ENCODE assay signal across 23 mouse cellular contexts in the genomic region with DNA sequence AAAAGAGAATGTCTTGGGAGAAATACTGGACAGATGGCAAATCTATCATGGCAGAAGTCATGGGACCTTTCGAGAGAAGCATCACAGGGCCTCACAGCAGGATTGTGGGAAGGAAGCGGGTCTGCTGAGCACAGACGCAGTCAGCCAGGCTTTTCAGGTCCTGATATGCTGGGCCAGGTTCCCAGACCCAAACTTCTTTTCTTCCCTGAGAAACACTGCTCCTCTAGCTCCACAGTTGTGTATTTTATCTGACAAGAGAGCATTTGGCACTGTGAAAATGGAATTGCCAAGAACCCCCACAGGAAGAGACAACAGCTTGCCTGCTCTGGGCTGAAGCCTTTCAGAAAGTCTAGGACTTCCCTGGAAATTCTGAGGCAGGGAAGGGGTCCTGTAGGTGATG.
DNase-seq lines count a peak whose midpoint lies in the region; ATAC-seq and TF ChIP-seq lines count a peak whose summit lies in the region.
"Had no signal": no experiment of that assay in that cellular context is flagged by ENCODE, and none has a peak within 500 bp of the region (broad histone marks: within the 10 kb centered on the region; RNA-seq: fewer than 3 reads in every experiment).

No protein-coding gene starts in this region.

- ATAC-seq in frontal cortex, adult (ENCODE audit: low TSS enrichment), result peak; percentile 54; the same call in 1 of the 2 replicates
- ATAC-seq in heart, embryonic 15.5 days (replicated peaks; ENCODE audit: insufficient number of reproducible peaks, insufficient read depth, low FRiP score, low read depth), result no peak
- ATAC-seq: CD4-positive, CD25-positive, alpha-beta regulatory T cell, adult 4 months; forebrain, embryonic 16.5 days had no signal

- no peak for DNase-seq in frontal cortex, adult 2 months (ENCODE audit: extremely low spot score in 1 of 2, low spot score in 1 of 2)
- no peak for DNase-seq in heart, adult 8-10 months (ENCODE audit: low spot score)
- peak in 1 of 2 experiments; percentile 27 for DNase-seq in layer of hippocampus, adult 2 months (ENCODE audit: low spot score in 2 of 2)
- no peak for DNase-seq in layer of hippocampus, postnatal 36 days
- DNase-seq in telencephalon, adult 2 months (ENCODE audit: low read depth, low spot score), result peak; percentile 24
- DNase-seq: adrenal gland, postnatal 25 days; cerebellum, adult 9-11 months; gastrocnemius, adult 2 months; kidney, postnatal 25 days; liver, embryonic 13.5 days; lung, adult 2 months; retina, postnatal 1 day; right cerebral cortex, postnatal 25 days; spleen, adult 18-20 months; thymus, postnatal 14 days had no signal

- no peaks in the 10 kb centered on the region for H3K27me3 ChIP-seq in heart, embryonic 15.5 days
- H3K27me3 ChIP-seq: liver, embryonic 13.5 days had no signal

- TF ChIP-seq CTCF in layer of hippocampus, adult 2 months (conservative IDR thresholded peaks at IDR 0.05), result no peak

- H3K9ac ChIP-seq in heart, embryonic 15.5 days, result no peak overlapping the region
- H3K9ac ChIP-seq: hindbrain, embryonic 14.5 days; liver, embryonic 13.5 days; midbrain, embryonic 12.5 days had no signal

- no peaks in the 10 kb centered on the region for H3K36me3 ChIP-seq in heart, embryonic 15.5 days
- H3K36me3 ChIP-seq: embryonic facial prominence, embryonic 10.5 days; liver, embryonic 13.5 days; midbrain, embryonic 12.5 days had no signal

- H3K4me2 ChIP-seq in heart, embryonic 15.5 days, result no peak overlapping the region
- H3K4me2 ChIP-seq: hindbrain, embryonic 14.5 days; liver, embryonic 13.5 days; midbrain, embryonic 12.5 days had no signal

- peaks cover 14% of the 10 kb centered on the region for H3K4me1 ChIP-seq in heart, embryonic 15.5 days (replicated peaks)
- H3K4me1 ChIP-seq: liver, embryonic 13.5 days had no signal

- peak overlapping the region; percentile 23 for H3K27ac ChIP-seq in heart, embryonic 15.5 days
- peak overlapping the region; percentile 77 for H3K27ac ChIP-seq in layer of hippocampus, adult 2 months
- H3K27ac ChIP-seq: embryonic facial prominence, embryonic 10.5 days; gastrocnemius, adult 2 months; hindbrain, embryonic 14.5 days; left cerebral cortex, adult 2 months; liver, embryonic 13.5 days; midbrain, embryonic 12.5 days had no signal

- no peaks in the 10 kb centered on the region for H3K9me3 ChIP-seq in heart, embryonic 15.5 days (replicated peaks)
- H3K9me3 ChIP-seq: embryonic facial prominence, embryonic 10.5 days; liver, embryonic 13.5 days; midbrain, embryonic 12.5 days had no signal

- 62% methylated on average over 3 of the region's 3 CpGs for WGBS in heart, embryonic 15.5 days

- H3K4me3 ChIP-seq in heart, embryonic 15.5 days, result no peak overlapping the region
- no peak overlapping the region for H3K4me3 ChIP-seq in layer of hippocampus, adult 2 months
- H3K4me3 ChIP-seq: embryonic facial prominence, embryonic 10.5 days; gastrocnemius, adult 2 months; left cerebral cortex, adult 2 months; liver, embryonic 13.5 days; midbrain, embryonic 12.5 days had no signal
